Mouse (Mus musculus) macrophage (primary cell): ENCODE data around the gene Rmdn2. TPM values are rescaled to one million over a fixed set of nuclear protein-coding genes. Genes with fewer than 3 reads are reported as not detected.

ENCODE experiments used
- H3K27ac ChIP-seq: fragments of 350-480 bp; formaldehyde crosslinking; 2 replicates; pipeline ENCODE4 v1.9.0; 2021
- H3K36me3 ChIP-seq: fragments of 350-480 bp; formaldehyde crosslinking; 2 replicates; pipeline ENCODE4 v1.9.0; 2021; ENCODE audit errors: inconsistent target
- H3K4me3 ChIP-seq: fragments of 350-480 bp; formaldehyde crosslinking; 2 replicates; pipeline ENCODE4 v1.9.0; 2021; ENCODE audit errors: inconsistent target
- H3K79me2 ChIP-seq: fragments of 350-480 bp; formaldehyde crosslinking; 2 replicates; pipeline ENCODE4 v1.9.0; 2021; ENCODE audit errors: inconsistent target
- WGBS: methylation state at CpG from one replicate; pipeline ENCODE4 v1.1.7; 2026; ENCODE audit warnings: inconsistent platforms; ENCODE audit not compliant: missing documents; 5-methylcytosine and 5-hydroxymethylcytosine counted together
- polyA plus RNA-seq: library from polyadenylated mRNA; stranded (reverse); fragments of 250-400 nt; gene quantifications from 3 replicates; pipeline ENCODE4 v1.2.4, GENCODE M21; 2018; ENCODE audit warnings: inconsistent platforms

The Rmdn2 gene
- polyA plus RNA-seq, 1 experiment from 2014 or later, result 6.8 TPM

- 43% methylated on average over 15 of the region's 16 CpGs for WGBS
- H3K4me3 ChIP-seq, result no peak overlapping the region
- H3K36me3 ChIP-seq, result no peaks in the 10 kb centered on the region
- no peak overlapping the region for H3K27ac ChIP-seq
- H3K79me2 ChIP-seq, result no peaks in the 10 kb centered on the region
These were observed 117.2 kb downstream of the Rmdn2 start for GRCm38 (mm10) chr17:79728585-79729503.

- Histone ChIP-seq H3K27ac (no peak overlapping the region), H3K4me3 (no peak overlapping the region), H3K36me3 (no peaks in the 10 kb centered on the region), H3K79me2 (no peaks in the 10 kb centered on the region)
- WGBS, result 69% methylated on average over 6 of the region's 8 CpGs
These were observed 119.3 kb downstream of the Rmdn2 start for GRCm38 (mm10) chr17:79730988-79731387.

- Histone ChIP-seq H3K4me3 (no peak overlapping the region), H3K36me3 (no peaks in the 10 kb centered on the region), H3K79me2 (no peaks in the 10 kb centered on the region), H3K27ac (no peak overlapping the region)
- WGBS, result 74% methylated on average over 4 of the region's 4 CpGs
These were observed 121.4 kb downstream of the Rmdn2 start for GRCm38 (mm10) chr17:79733039-79733438.

GRCm38 (mm10) chr17:79737598-79737997 is 125.9 kb downstream of the Rmdn2 start:
- 78% methylated on average over 3 of the region's 3 CpGs for WGBS
- H3K36me3 ChIP-seq, result no peaks in the 10 kb centered on the region
- no peak overlapping the region for H3K27ac ChIP-seq
- no peak overlapping the region for H3K4me3 ChIP-seq
- no peaks in the 10 kb centered on the region for H3K79me2 ChIP-seq

GRCm38 (mm10) chr17:79738847-79739498 is 127.3 kb downstream of the Rmdn2 start:
- no peak overlapping the region for H3K4me3 ChIP-seq
- H3K79me2 ChIP-seq, result no peaks in the 10 kb centered on the region
- no peak overlapping the region for H3K27ac ChIP-seq
- WGBS, result 69% methylated on average over 5 of the region's 5 CpGs
- H3K36me3 ChIP-seq, result no peaks in the 10 kb centered on the region

- H3K36me3 ChIP-seq, result no peaks in the 10 kb centered on the region
- no peaks in the 10 kb centered on the region for H3K79me2 ChIP-seq
- no peak overlapping the region for H3K4me3 ChIP-seq
- 91% methylated on average over 5 of the region's 5 CpGs for WGBS
- H3K27ac ChIP-seq, result no peak overlapping the region
These were observed 131.0 kb downstream of the Rmdn2 start for GRCm38 (mm10) chr17:79742635-79743034.

Other genes starting within 250 kb of the Rmdn2 start
- 0.06 to 0.30 TPM in 2 of 3 replicates, not detected in the other for gene Cyp1b1, start 103.2 kb downstream of the Rmdn2 start, polyA plus RNA-seq